Mouse (Mus musculus) G1E (cell line): ENCODE results near the gene Erbin. TPM values are rescaled to one million over a fixed set of nuclear protein-coding genes. Genes with fewer than 3 reads are reported as not detected.
A peak's percentile ranks its signal among the peaks of the same experiment; 100 is the strongest.

Experiments used
- ATAC-seq: 2 replicates; pipeline ENCODE4 v1.8.0; 2016; ENCODE audit warnings: mild to moderate bottlenecking; ENCODE audit not compliant: insufficient number of reproducible peaks, poor library complexity, low FRiP score, severe bottlenecking; ENCODE audit errors: extremely low read depth
- DNase-seq: peaks from one replicate; pipeline ENCODE4 v3.0.0; 2012; ENCODE audit warnings: low spot score
- H3K27me3 ChIP-seq: 2 replicates; pipeline ENCODE4 v1.6.1; 2012; ENCODE audit warnings: mild to moderate bottlenecking, low read length, inconsistent platforms; ENCODE audit not compliant: insufficient read depth
- H3K36me3 ChIP-seq: replicated peaks from 2 replicates; pipeline ENCODE3; 2012; ENCODE audit warnings: mild to moderate bottlenecking, inconsistent platforms
- H3K4me1 ChIP-seq: 2 replicates; pipeline ENCODE4 v1.6.1; 2012; ENCODE audit warnings: low read depth, low read length, inconsistent platforms, mixed read lengths; ENCODE audit not compliant: insufficient read depth
- H3K4me3 ChIP-seq: 2 replicates; pipeline ENCODE4 v1.5.1; 2012; ENCODE audit warnings: low read depth, mild to moderate bottlenecking, inconsistent platforms, low read length, moderate library complexity, mixed read lengths
- H3K9me3 ChIP-seq: replicated peaks from 2 replicates; pipeline ENCODE4 v1.6.1; 2012; ENCODE audit warnings: inconsistent platforms
- CTCF ChIP-seq: IDR thresholded peaks from 2 replicates; pipeline ENCODE4 v1.5.1; 2012; ENCODE audit warnings: low read depth, low read length, inconsistent platforms, mixed read lengths
- GATA1 ChIP-seq: IDR thresholded peaks from 2 replicates; pipeline ENCODE4 v1.6.1; 2012; ENCODE audit warnings: borderline replicate concordance, low read length, inconsistent platforms, mixed read lengths
- GATA2 ChIP-seq: IDR thresholded peaks from 2 replicates; pipeline ENCODE4 v1.6.1; 2012; ENCODE audit warnings: low read depth, low read length, inconsistent platforms, borderline replicate concordance
- POLR2AphosphoS5 ChIP-seq: IDR thresholded peaks from 2 replicates; pipeline ENCODE4 v1.6.1; 2012; ENCODE audit warnings: low read depth, low read length, inconsistent platforms; ENCODE audit not compliant: insufficient replicate concordance
- TAL1 ChIP-seq: conservative IDR thresholded peaks from 2 replicates; pipeline ENCODE4 v1.6.1; 2012; ENCODE audit warnings: low read depth, low read length, inconsistent platforms, mixed read lengths
- polyA plus RNA-seq: library from polyadenylated mRNA; stranded (reverse); fragments of >175 nt; gene quantifications from 2 replicates; pipeline ENCODE4 v1.2.3, GENCODE M21; 2012
- total RNA-seq, 2 experiments: library from RNA; stranded (forward) in 1 of 2; stranded (reverse) in 1 of 2; fragments of 200-1000 nt in 1 of 2; fragments of >200 nt in 1 of 2; fragmentation: Nextera tagmentation in 1 of 2; gene quantifications; 2 replicates each; pipeline ENCODE4 v1.2.3; 2014 to 2017

Erbin gene
- total and polyA plus RNA-seq, 3 experiments, result 7.9 to 142 (median 135) TPM

GRCm38 (mm10) chr13:103923402-103924065, 3.2 kb upstream of the Erbin start:
- Histone ChIP-seq H3K4me3 (no peak overlapping the region), H3K4me1 (peaks cover 7% of the 10 kb centered on the region), H3K9me3 (no peaks in the 10 kb centered on the region), H3K36me3 (no peaks in the 10 kb centered on the region), H3K27me3 (peaks cover 18% of the 10 kb centered on the region)
- DNase-seq, result no peak
- TF ChIP-seq CTCF (no peak), TAL1 (no peak), POLR2AphosphoS5 (no peak), GATA2 (no peak), GATA1 (no peak)
- no peak for ATAC-seq

- Histone ChIP-seq H3K36me3 (no peaks in the 10 kb centered on the region), H3K9me3 (no peaks in the 10 kb centered on the region), H3K4me3 (peak overlapping the region; percentile 85), H3K4me1 (peaks cover 7% of the 10 kb centered on the region), H3K27me3 (peaks cover 18% of the 10 kb centered on the region)
- TF ChIP-seq GATA1 (no peak), GATA2 (no peak), POLR2AphosphoS5 (no peak), CTCF (no peak), TAL1 (no peak)
- no peak for ATAC-seq
- DNase-seq, result no peak
Observed at GRCm38 (mm10) chr13:103921831-103922380, 1.6 kb upstream of the Erbin start.

- peak overlapping the region; percentile 85 for H3K4me3 ChIP-seq
- H3K4me1 ChIP-seq, result peaks cover 14% of the 10 kb centered on the region
- H3K9me3 ChIP-seq, result no peaks in the 10 kb centered on the region
- ATAC-seq (peak; percentile 60), DNase-seq (peak; percentile 80)
- H3K27me3 ChIP-seq, result peaks cover 18% of the 10 kb centered on the region
- peaks cover 2% of the 10 kb centered on the region for H3K36me3 ChIP-seq
- TF ChIP-seq TAL1 (no peak), POLR2AphosphoS5 (no peak)
Observed at GRCm38 (mm10) chr13:103920933-103921830, 868 bp upstream of the Erbin start.

- peaks cover 3% of the 10 kb centered on the region for H3K36me3 ChIP-seq
- peaks cover 18% of the 10 kb centered on the region for H3K27me3 ChIP-seq
- no peak for ATAC-seq
- peak overlapping the region; percentile 85 for H3K4me3 ChIP-seq
- peaks cover 18% of the 10 kb centered on the region for H3K4me1 ChIP-seq
- DNase-seq, result no peak
- H3K9me3 ChIP-seq, result no peaks in the 10 kb centered on the region
- TF ChIP-seq CTCF, result no peak
- no peak for TF ChIP-seq GATA2
- no peak for TF ChIP-seq GATA1
- TF ChIP-seq TAL1, result no peak
- TF ChIP-seq POLR2AphosphoS5, result no peak
Observed at GRCm38 (mm10) chr13:103919956-103920260, 406 bp downstream of the Erbin start.

GRCm38 (mm10) chr13:103919234-103919955, 919 bp downstream of the Erbin start:
- H3K4me3 ChIP-seq, result peak overlapping the region; percentile 85
- no peaks in the 10 kb centered on the region for H3K9me3 ChIP-seq
- no peak for TF ChIP-seq TAL1
- no peak for TF ChIP-seq CTCF
- TF ChIP-seq GATA1, result no peak
- TF ChIP-seq POLR2AphosphoS5, result no peak
- no peak for TF ChIP-seq GATA2
- DNase-seq (peak; percentile 13), ATAC-seq (no peak)
- peaks cover 4% of the 10 kb centered on the region for H3K36me3 ChIP-seq
- H3K27me3 ChIP-seq, result peaks cover 14% of the 10 kb centered on the region
- H3K4me1 ChIP-seq, result peaks cover 19% of the 10 kb centered on the region

- H3K27me3 ChIP-seq, result peaks cover 10% of the 10 kb centered on the region
- H3K36me3 ChIP-seq, result peaks cover 7% of the 10 kb centered on the region
- peak overlapping the region; percentile 85 for H3K4me3 ChIP-seq
- H3K9me3 ChIP-seq, result no peaks in the 10 kb centered on the region
- TF ChIP-seq GATA2 (no peak), TAL1 (no peak), POLR2AphosphoS5 (no peak), CTCF (no peak), GATA1 (no peak)
- DNase-seq (no peak), ATAC-seq (no peak)
- peaks cover 20% of the 10 kb centered on the region for H3K4me1 ChIP-seq
Observed at GRCm38 (mm10) chr13:103918432-103918831, 1.9 kb downstream of the Erbin start.
